Mouse (Mus musculus) C2C12 (cell line): ENCODE measurements around the gene Chac1. TPM values are rescaled to one million over a fixed set of nuclear protein-coding genes. Genes with fewer than 3 reads are reported as not detected.

Source experiments
- H3K27me3 ChIP-seq: one replicate; pipeline ENCODE4 v1.6.1; 2011; ENCODE audit not compliant: control insufficient read depth, insufficient read depth, insufficient read length
- H3K36me3 ChIP-seq: one replicate; pipeline ENCODE4 v1.6.1; 2011; ENCODE audit not compliant: control insufficient read depth, insufficient read depth
- H3K4me3 ChIP-seq: one replicate; pipeline ENCODE4 v1.5.1; 2011; ENCODE audit warnings: mild to moderate bottlenecking, control low read depth; ENCODE audit not compliant: poor library complexity, insufficient read depth, severe bottlenecking
- H3K79me2 ChIP-seq: one replicate; pipeline ENCODE4 v1.6.1; 2011; ENCODE audit not compliant: control insufficient read depth, insufficient read depth
- H3K79me3 ChIP-seq: one replicate; pipeline ENCODE4 v1.6.1; 2011; ENCODE audit warnings: low read depth, control low read depth
- H3ac ChIP-seq: one replicate; pipeline ENCODE3; 2011; ENCODE audit warnings: low read depth; ENCODE audit not compliant: control insufficient read depth, insufficient read length
- CEBPB ChIP-seq: IDR thresholded peaks from one replicate; pipeline ENCODE4 v1.6.1; 2011; ENCODE audit warnings: low read depth, mild to moderate bottlenecking, control low read depth, moderate library complexity
- CTCF ChIP-seq: IDR thresholded peaks from one replicate; pipeline ENCODE4 v1.5.1; 2011; ENCODE audit not compliant: control insufficient read depth, insufficient read depth, insufficient read length
- FOSL1 ChIP-seq: IDR thresholded peaks from one replicate; pipeline ENCODE4 v1.8.0; 2011; ENCODE audit warnings: mild to moderate bottlenecking, low read length; ENCODE audit not compliant: poor library complexity, insufficient read depth, severe bottlenecking
- MAX ChIP-seq: IDR thresholded peaks from one replicate; pipeline ENCODE4 v1.6.1; 2011; ENCODE audit warnings: mild to moderate bottlenecking, control low read depth
- MYOD1 ChIP-seq: IDR thresholded peaks from one replicate; pipeline ENCODE4 v1.6.1; 2011; ENCODE audit warnings: low read depth; ENCODE audit not compliant: control insufficient read depth, insufficient read length
- MYOG ChIP-seq: IDR thresholded peaks from one replicate; pipeline ENCODE4 v1.6.1; 2011; ENCODE audit not compliant: control insufficient read depth, insufficient read length; ENCODE audit errors: extremely low read depth
- USF1 ChIP-seq: IDR thresholded peaks from one replicate; pipeline ENCODE4 v1.6.1; 2011; ENCODE audit warnings: low read depth, mild to moderate bottlenecking, control low read depth, moderate library complexity
- polyA plus RNA-seq: library from polyadenylated mRNA; unstranded; fragments of >200 nt; fragmentation: generic; extraction: Trizol; gene quantifications from one replicate; pipeline ENCODE4 v1.2.1, GENCODE M21; 2012; ENCODE audit warnings: missing spikeins

Gene Chac1
- polyA plus RNA-seq, 1 experiment: 60.7 TPM

GRCm38 (mm10) chr2:119322587-119323300, 28.3 kb upstream of the Chac1 start:
- peaks cover 29% of the 10 kb centered on the region for H3K27me3 ChIP-seq
- H3K79me3 ChIP-seq: no peaks in the 10 kb centered on the region
- H3K36me3 ChIP-seq: no peaks in the 10 kb centered on the region
- no peaks in the 10 kb centered on the region for H3K79me2 ChIP-seq
- no peak for TF ChIP-seq USF1
- TF ChIP-seq MAX: no peak
- no peak for TF ChIP-seq FOSL1
- TF ChIP-seq MYOG: no peak
- no peak for TF ChIP-seq MYOD1
- TF ChIP-seq CEBPB: no peak
- no peak for TF ChIP-seq CTCF
- H3K4me3 ChIP-seq: no peak overlapping the region
- no peak overlapping the region for H3ac ChIP-seq

GRCm38 (mm10) chr2:119323866-119324575, 27.0 kb upstream of the Chac1 start:
- Histone ChIP-seq H3K4me3 (no peak overlapping the region), H3K79me3 (no peaks in the 10 kb centered on the region), H3K27me3 (peaks cover 42% of the 10 kb centered on the region), H3K36me3 (no peaks in the 10 kb centered on the region), H3K79me2 (no peaks in the 10 kb centered on the region), H3ac (no peak overlapping the region)
- TF ChIP-seq MYOG (no peak), FOSL1 (no peak), CTCF (no peak), USF1 (no peak), CEBPB (no peak), MAX (no peak), MYOD1 (no peak)

GRCm38 (mm10) chr2:119324576-119325318, 26.3 kb upstream of the Chac1 start:
- TF ChIP-seq CTCF: no peak
- H3K79me3 ChIP-seq: no peaks in the 10 kb centered on the region
- H3K79me2 ChIP-seq: no peaks in the 10 kb centered on the region
- no peak overlapping the region for H3ac ChIP-seq
- no peaks in the 10 kb centered on the region for H3K36me3 ChIP-seq
- peaks cover 49% of the 10 kb centered on the region for H3K27me3 ChIP-seq
- no peak overlapping the region for H3K4me3 ChIP-seq

GRCm38 (mm10) chr2:119325568-119326143, 25.4 kb upstream of the Chac1 start, which contains the start of gene Dll4:
Gene Dll4, plus strand, starts transcription at chr2:119325784.
- H3K4me3 ChIP-seq: no peak within 1 kb of the TSS
- peaks cover 58% of the 10 kb centered on the region for H3K27me3 ChIP-seq
- TF ChIP-seq CTCF: no peak
- TF ChIP-seq MYOD1: no peak
- no peak for TF ChIP-seq CEBPB
- TF ChIP-seq MYOG: no peak
- no peak for TF ChIP-seq FOSL1
- TF ChIP-seq USF1: no peak
- TF ChIP-seq MAX: no peak
- peak within 1 kb of the TSS; percentile 42 for H3ac ChIP-seq
- no peaks in the 10 kb centered on the region for H3K79me3 ChIP-seq
- no peaks in the 10 kb centered on the region for H3K36me3 ChIP-seq
- no peaks in the 10 kb centered on the region for H3K79me2 ChIP-seq

- H3ac ChIP-seq: peak overlapping the region; percentile 42
- H3K36me3 ChIP-seq: no peaks in the 10 kb centered on the region
- H3K79me3 ChIP-seq: no peaks in the 10 kb centered on the region
- H3K79me2 ChIP-seq: no peaks in the 10 kb centered on the region
- H3K27me3 ChIP-seq: peaks cover 66% of the 10 kb centered on the region
- H3K4me3 ChIP-seq: no peak overlapping the region
- TF ChIP-seq CTCF (no peak), MYOG (no peak), FOSL1 (no peak), MYOD1 (no peak), CEBPB (no peak), USF1 (no peak), MAX (no peak)
Measured at GRCm38 (mm10) chr2:119326161-119327101, 24.6 kb upstream of the Chac1 start.
